Mouse (Mus musculus): ENCODE data around the gene Gm6993.
A peak's percentile ranks its signal among the peaks of the same experiment; 100 is the strongest.

Gene Gm6993

GRCm38 (mm10) chr12:31241595-31242342 is 1.2 kb downstream of the Gm6993 start:
- DNase-seq = no peak

- no peak for DNase-seq
These were observed 3.4 kb downstream of the Gm6993 start for GRCm38 (mm10) chr12:31244001-31244400.

- DNase-seq = no peak
These were observed 4.1 kb downstream of the Gm6993 start for GRCm38 (mm10) chr12:31244691-31245090.

GRCm38 (mm10) chr12:31246153-31246552 is 5.6 kb downstream of the Gm6993 start:
- no peak for DNase-seq

GRCm38 (mm10) chr12:31246615-31247014 is 6.0 kb downstream of the Gm6993 start:
- DNase-seq = no peak

- peak in 1 of 2 experiments; percentile 41 for DNase-seq
These were observed 7.6 kb downstream of the Gm6993 start for GRCm38 (mm10) chr12:31248165-31248564.

GRCm38 (mm10) chr12:31248681-31249080 is 8.1 kb downstream of the Gm6993 start:
- no peak for DNase-seq

GRCm38 (mm10) chr12:31252259-31252658 is 11.7 kb downstream of the Gm6993 start:
- DNase-seq = no peak

- DNase-seq = no peak
These were observed 14.4 kb downstream of the Gm6993 start for GRCm38 (mm10) chr12:31254978-31255377.

GRCm38 (mm10) chr12:31256121-31256903 is 15.7 kb downstream of the Gm6993 start:
- peak; percentile 67 to 93 for DNase-seq

GRCm38 (mm10) chr12:31261882-31262281 is 21.3 kb downstream of the Gm6993 start:
- DNase-seq = no peak

- DNase-seq = peak; percentile 75 to 88
These were observed 23.4 kb downstream of the Gm6993 start for GRCm38 (mm10) chr12:31263921-31264320.

GRCm38 (mm10) chr12:31265005-31265721 is 24.6 kb downstream of the Gm6993 start, which contains the start of gene Lamb1:
Lamb1 (plus strand) TSS chr12:31265234.
- peak; percentile 89 to 91 for DNase-seq

- DNase-seq = peak in 1 of 2 experiments; percentile 56
These were observed 25.3 kb downstream of the Gm6993 start for GRCm38 (mm10) chr12:31265722-31266431.

- peak in 1 of 2 experiments; percentile 47 for DNase-seq
These were observed 26.1 kb downstream of the Gm6993 start for GRCm38 (mm10) chr12:31266686-31267085.

GRCm38 (mm10) chr12:31267363-31267762 is 26.8 kb downstream of the Gm6993 start:
- DNase-seq = no peak

- no peak for DNase-seq
These were observed 27.7 kb downstream of the Gm6993 start for GRCm38 (mm10) chr12:31268315-31268714.

GRCm38 (mm10) chr12:31269020-31269597 is 28.5 kb downstream of the Gm6993 start:
- DNase-seq = no peak

GRCm38 (mm10) chr12:31270361-31270760 is 29.8 kb downstream of the Gm6993 start:
- no peak for DNase-seq

GRCm38 (mm10) chr12:31270776-31271175 is 30.2 kb downstream of the Gm6993 start:
- DNase-seq = no peak

GRCm38 (mm10) chr12:31271361-31272011 is 30.9 kb downstream of the Gm6993 start:
- peak; percentile 68 to 77 for DNase-seq
